Mouse (Mus musculus) lung, postnatal 0 days (tissue): ENCODE results near the gene Shpk.

Experiments
- CTCF ChIP-seq: IDR thresholded peaks from 2 replicates; pipeline ENCODE4 v1.5.1; 2016; ENCODE audit warnings: antibody characterized with exemption, mild to moderate bottlenecking
- EP300 ChIP-seq: IDR thresholded peaks from 2 replicates; pipeline ENCODE4 v1.6.1; 2016; ENCODE audit warnings: antibody characterized with exemption, mild to moderate bottlenecking, control low read depth

- TF ChIP-seq EP300 (no peak), CTCF (no peak)
Measured at GRCm38 (mm10) chr11:73257362-73257945, 58.2 kb downstream of the Shpk start.
